ENCODE assay signal across 8 mouse cellular contexts in the genomic region with DNA sequence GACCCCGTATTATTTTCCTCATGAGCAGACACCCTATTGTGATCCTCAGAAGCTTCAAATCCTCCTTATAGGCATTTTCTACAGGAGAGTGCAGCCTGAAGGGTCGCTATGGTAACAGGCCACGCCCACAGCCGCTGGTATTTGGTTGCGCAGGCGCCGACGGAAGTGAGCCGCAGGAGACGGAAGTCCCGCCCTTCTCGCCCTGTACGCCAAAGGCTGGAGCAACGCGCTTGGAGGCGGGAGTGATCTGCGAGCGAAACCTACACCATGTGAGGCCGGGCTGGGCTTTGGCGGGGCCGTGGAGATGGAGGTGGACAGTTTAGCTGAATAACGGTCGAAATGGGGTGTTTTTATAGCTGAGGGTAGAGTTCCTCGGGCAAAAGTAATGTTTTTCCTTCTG. TPM values are rescaled to one million over a fixed set of nuclear protein-coding genes. Genes with fewer than 3 reads are reported as not detected.
A peak's percentile ranks its signal among the peaks of the same experiment; 100 is the strongest.
DNase-seq lines count a peak whose midpoint lies in the region; ATAC-seq lines count a peak whose summit lies in the region.

A gene (plus strand): TSS at position 97 of the 400 bp plus-strand sequence.

- peak; percentile 89 for ATAC-seq in hindbrain, embryonic 14.5 days (ENCODE audit: low FRiP score)

- H3K27ac ChIP-seq in hindbrain, embryonic 14.5 days, result peak within 1 kb of the TSS; percentile 81

- no peaks in the 10 kb centered on the region for H3K27me3 ChIP-seq in hindbrain, embryonic 14.5 days (ENCODE audit: control insufficient read depth, insufficient read depth, low read length)

- under 1% methylated on average over 24 of the region's 24 CpGs for WGBS in hindbrain, embryonic 14.5 days

- H3K9me3 ChIP-seq in hindbrain, embryonic 14.5 days (ENCODE audit: control insufficient read depth, low read length), result no peaks in the 10 kb centered on the region

- H3K9ac ChIP-seq in hindbrain, embryonic 14.5 days, result peak within 1 kb of the TSS; percentile 74

- peak within 1 kb of the TSS; percentile 59 for H3K4me3 ChIP-seq in hindbrain, embryonic 14.5 days (replicated peaks; ENCODE audit: low read length)

- H3K4me1 ChIP-seq in hindbrain, embryonic 14.5 days (replicated peaks; ENCODE audit: control insufficient read depth, insufficient read depth, low read length), result peaks cover 18% of the 10 kb centered on the region

- peak within 1 kb of the TSS; percentile 73 for H3K4me2 ChIP-seq in hindbrain, embryonic 14.5 days (replicated peaks)

- peaks cover 43% of the 10 kb centered on the region for H3K36me3 ChIP-seq in hindbrain, embryonic 14.5 days (replicated peaks; ENCODE audit: control insufficient read depth, insufficient read depth)

- peak; percentile 96 for DNase-seq in R1 (ENCODE audit: low read depth, low spot score)
- peak; percentile 97 to 99 for DNase-seq in cerebellum, postnatal 25 days
- peak; percentile 92 to 94 for DNase-seq in frontal cortex, postnatal 25 days (ENCODE audit: low spot score in 2 of 2)
- peak; percentile 99 for DNase-seq in hindbrain, embryonic 14.5 days (ENCODE audit: low spot score)
- peak; percentile 92 for DNase-seq in left cerebral cortex, adult 11 months (ENCODE audit: low spot score)
- peak; percentile 96 to 97 for DNase-seq in lung, postnatal 4 days
- DNase-seq in retina, postnatal 7 days (ENCODE audit: low read depth, low spot score), result peak; percentile 92
- DNase-seq in urinary bladder, adult 2 months (ENCODE audit: low spot score), result peak; percentile 88

RNA-seq across cellular contexts. Expression of the gene that starts here (rescaled TPM):
- 104 and 110 TPM in 2 replicates for polyA plus RNA-seq in hindbrain, embryonic 14.5 days (2014; fragmentation: Nextera tagmentation; extraction: Ambion mirVana)
- 122 and 124 TPM in 2 replicates for polyA plus RNA-seq in urinary bladder, adult 2 months (2012; rRNA removed)

Comparison
In these comparisons a context has a peak if more than half of its experiments do, and no peak if none do; other contexts are left out.
1. Peak in every context shown above with its lines: DNase-seq, ATAC-seq, H3K4me3 ChIP-seq and H3K27ac ChIP-seq.